Mouse (Mus musculus) embryonic facial prominence, embryonic 15.5 days (tissue): ENCODE results near the gene 3110082I17Rik. TPM values are rescaled to one million over a fixed set of nuclear protein-coding genes. Genes with fewer than 3 reads are reported as not detected.
A peak's percentile ranks its signal among the peaks of the same experiment; 100 is the strongest.

Experiments
- ATAC-seq: fragments of 200-750 bp; cut with Nextera tagmentation; 2 replicates; pipeline ENCODE4 v1.8.0; 2017; ENCODE audit warnings: low read depth, moderate TSS enrichment; ENCODE audit not compliant: insufficient number of reproducible peaks, low FRiP score, low TSS enrichment
- H3K27ac ChIP-seq: fragments of 300-500 bp; sonication (generic); replicated peaks from 2 replicates; pipeline ENCODE4 v1.5.1; 2015; ENCODE audit warnings: mild to moderate bottlenecking, inconsistent platforms
- H3K27me3 ChIP-seq: fragments of 300-500 bp; sonication (generic); 2 replicates; pipeline ENCODE4 v1.6.1; 2015; ENCODE audit warnings: inconsistent platforms
- H3K36me3 ChIP-seq: fragments of 300-500 bp; sonication (generic); 2 replicates; pipeline ENCODE4 v1.6.1; 2015; ENCODE audit warnings: mild to moderate bottlenecking, inconsistent platforms
- H3K4me1 ChIP-seq: fragments of 300-500 bp; sonication (generic); 2 replicates; pipeline ENCODE4 v1.6.1; 2015; ENCODE audit warnings: inconsistent platforms
- H3K4me2 ChIP-seq: fragments of 300-500 bp; sonication (generic); replicated peaks from 2 replicates; pipeline ENCODE4 v1.6.1; 2015; ENCODE audit warnings: mild to moderate bottlenecking, inconsistent platforms
- H3K4me3 ChIP-seq: fragments of 300-500 bp; sonication (generic); replicated peaks from 2 replicates; pipeline ENCODE4 v1.5.1; 2015; ENCODE audit warnings: mild to moderate bottlenecking, inconsistent platforms
- H3K9ac ChIP-seq: fragments of 300-500 bp; sonication (generic); 2 replicates; pipeline ENCODE4 v1.6.1; 2015; ENCODE audit warnings: inconsistent platforms
- H3K9me3 ChIP-seq: fragments of 300-500 bp; sonication (generic); replicated peaks from 2 replicates; pipeline ENCODE4 v1.6.1; 2016; ENCODE audit warnings: inconsistent platforms
- WGBS: fragments of 180-500 bp; shearing (Covaris S2); methylation state at CpG from one replicate; pipeline ENCODE4 v1.1.7; 2015; 5-methylcytosine and 5-hydroxymethylcytosine counted together
- polyA plus RNA-seq: library from polyadenylated mRNA; unstranded; fragments of >200 nt; fragmentation: Nextera tagmentation; extraction: Ambion mirVana; gene quantifications from 2 replicates; pipeline ENCODE4 v1.2.1, GENCODE M21; 2015

3110082I17Rik gene
- polyA plus RNA-seq, 1 experiment from 2014 or later, result 35.8 TPM

GRCm38 (mm10) chr5:139364260-139364910, 95.9 kb downstream of the 3110082I17Rik start:
- no peaks in the 10 kb centered on the region for H3K9me3 ChIP-seq
- peak overlapping the region; percentile 71 for H3K27ac ChIP-seq
- no peaks in the 10 kb centered on the region for H3K27me3 ChIP-seq
- peaks cover 16% of the 10 kb centered on the region for H3K4me1 ChIP-seq
- H3K9ac ChIP-seq, result no peak overlapping the region
- peaks cover 2% of the 10 kb centered on the region; the same call in 1 of the 2 replicates for H3K36me3 ChIP-seq
- 14% methylated on average over 12 of the region's 12 CpGs for WGBS
- peak; percentile 55 for ATAC-seq
- H3K4me3 ChIP-seq, result no peak overlapping the region; the same call in 1 of the 2 replicates
- peak overlapping the region; percentile 45 for H3K4me2 ChIP-seq

DNA sequence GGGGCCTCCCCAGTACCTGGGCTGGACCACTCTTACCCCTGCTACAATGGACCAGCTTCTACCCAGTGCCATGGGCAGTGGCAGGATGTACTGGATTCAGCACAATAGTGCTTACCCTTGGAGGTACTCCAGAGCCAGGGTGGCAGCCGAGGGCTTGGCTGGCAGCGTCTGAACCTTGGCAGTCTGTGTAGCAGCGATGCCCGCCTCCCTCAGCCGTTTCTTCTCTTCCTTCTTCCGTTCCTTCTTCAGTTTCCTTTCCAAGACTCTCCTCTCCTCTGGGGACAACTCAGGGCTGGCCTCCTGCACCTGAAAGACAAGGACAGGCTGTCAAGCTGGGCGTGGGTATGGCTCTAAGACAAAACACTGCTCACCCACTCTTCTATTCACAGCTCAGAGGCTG, 96.5 kb downstream of the 3110082I17Rik start:
- H3K4me1 ChIP-seq, result peaks cover 16% of the 10 kb centered on the region
- no peak overlapping the region for H3K27ac ChIP-seq
- H3K4me3 ChIP-seq, result no peak overlapping the region
- no peak overlapping the region for H3K9ac ChIP-seq
- H3K9me3 ChIP-seq, result no peaks in the 10 kb centered on the region
- 61% methylated on average over 7 of the region's 7 CpGs for WGBS
- no peak for ATAC-seq
- peaks cover 2% of the 10 kb centered on the region; the same call in 1 of the 2 replicates for H3K36me3 ChIP-seq
- no peaks in the 10 kb centered on the region for H3K27me3 ChIP-seq
- H3K4me2 ChIP-seq, result peak overlapping the region; percentile 45; the same call in 1 of the 2 replicates

GRCm38 (mm10) chr5:139359244-139359643, 101.1 kb downstream of the 3110082I17Rik start:
- Histone ChIP-seq H3K36me3 (peaks cover 2% of the 10 kb centered on the region; the same call in 1 of the 2 replicates), H3K27ac (no peak overlapping the region), H3K4me2 (no peak overlapping the region), H3K4me3 (no peak overlapping the region), H3K9ac (no peak overlapping the region), H3K9me3 (no peaks in the 10 kb centered on the region), H3K27me3 (no peaks in the 10 kb centered on the region), H3K4me1 (peaks cover 15% of the 10 kb centered on the region)
- WGBS, result 90% methylated on average over 5 of the region's 5 CpGs
- no peak for ATAC-seq

DNA sequence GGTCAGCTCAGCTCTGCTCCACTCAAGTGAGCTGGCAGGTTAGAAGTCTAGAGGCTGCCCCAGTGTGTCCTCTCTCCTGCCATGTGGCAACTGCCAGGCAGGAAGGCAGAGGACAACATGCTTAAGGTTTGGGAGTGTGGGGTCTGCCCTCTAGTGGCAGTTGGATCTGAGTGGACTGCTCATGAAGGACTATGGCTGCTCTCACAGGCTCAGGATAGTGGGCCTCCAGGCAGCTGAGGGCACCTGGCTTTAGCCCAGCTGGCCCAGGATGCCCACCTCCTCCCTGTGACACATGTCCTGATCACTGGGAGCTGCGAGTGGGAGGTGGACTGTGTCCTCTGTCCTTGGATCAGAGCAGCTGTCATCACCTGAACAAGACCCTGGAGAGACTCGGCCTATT, 101.7 kb downstream of the 3110082I17Rik start:
- H3K4me1 ChIP-seq, result peaks cover 15% of the 10 kb centered on the region
- no peak overlapping the region for H3K4me3 ChIP-seq
- H3K9me3 ChIP-seq, result no peaks in the 10 kb centered on the region
- H3K36me3 ChIP-seq, result peaks cover 2% of the 10 kb centered on the region; the same call in 1 of the 2 replicates
- 73% methylated on average over 2 of the region's 2 CpGs for WGBS
- H3K4me2 ChIP-seq, result no peak overlapping the region
- no peak overlapping the region for H3K9ac ChIP-seq
- no peak overlapping the region for H3K27ac ChIP-seq
- no peaks in the 10 kb centered on the region for H3K27me3 ChIP-seq
- no peak for ATAC-seq

DNA sequence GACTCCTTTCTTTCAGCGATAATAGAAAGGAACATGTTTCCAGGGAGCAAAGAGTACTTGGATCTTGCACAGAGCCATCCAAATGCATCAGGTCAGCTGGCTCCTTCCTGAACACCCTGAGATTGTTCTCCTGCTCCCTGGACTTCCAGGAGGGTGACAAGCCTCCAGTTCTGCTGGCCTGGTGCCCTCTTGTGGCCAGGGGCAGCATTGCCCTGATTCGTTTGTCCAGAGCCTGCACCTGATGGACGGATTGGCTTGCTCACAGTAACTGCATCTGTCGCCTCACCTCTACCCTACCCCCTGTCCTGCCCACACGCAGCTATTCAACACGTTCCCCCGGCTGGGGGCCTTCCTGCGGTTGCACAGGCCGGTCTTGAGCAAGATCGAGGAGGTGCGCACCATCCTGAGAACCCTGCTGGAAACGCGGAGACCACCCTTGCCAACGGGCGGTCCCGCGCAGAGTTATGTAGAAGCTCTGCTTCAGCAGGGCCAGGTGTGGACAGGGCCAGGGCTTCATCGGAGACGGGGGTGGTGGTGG, 105.0 kb downstream of the 3110082I17Rik start:
- no peaks in the 10 kb centered on the region for H3K27me3 ChIP-seq
- 38% methylated on average over 19 of the region's 19 CpGs for WGBS
- no peaks in the 10 kb centered on the region; the same call in 1 of the 2 replicates for H3K36me3 ChIP-seq
- H3K4me2 ChIP-seq, result no peak overlapping the region
- ATAC-seq, result no peak
- peaks cover 43% of the 10 kb centered on the region for H3K4me1 ChIP-seq
- H3K9me3 ChIP-seq, result no peaks in the 10 kb centered on the region
- H3K27ac ChIP-seq, result no peak overlapping the region
- H3K9ac ChIP-seq, result no peak overlapping the region
- no peak overlapping the region for H3K4me3 ChIP-seq

GRCm38 (mm10) chr5:139353946-139354345, 106.4 kb downstream of the 3110082I17Rik start:
- Histone ChIP-seq H3K27me3 (no peaks in the 10 kb centered on the region), H3K4me3 (peak overlapping the region; percentile 33), H3K4me1 (peaks cover 52% of the 10 kb centered on the region), H3K4me2 (peak overlapping the region; percentile 34), H3K9ac (no peak overlapping the region), H3K36me3 (no peaks in the 10 kb centered on the region; the same call in 1 of the 2 replicates), H3K27ac (peak overlapping the region; percentile 79; the same call in 1 of the 2 replicates), H3K9me3 (no peaks in the 10 kb centered on the region)
- 73% methylated on average over 11 of the region's 11 CpGs for WGBS
- no peak for ATAC-seq

DNA sequence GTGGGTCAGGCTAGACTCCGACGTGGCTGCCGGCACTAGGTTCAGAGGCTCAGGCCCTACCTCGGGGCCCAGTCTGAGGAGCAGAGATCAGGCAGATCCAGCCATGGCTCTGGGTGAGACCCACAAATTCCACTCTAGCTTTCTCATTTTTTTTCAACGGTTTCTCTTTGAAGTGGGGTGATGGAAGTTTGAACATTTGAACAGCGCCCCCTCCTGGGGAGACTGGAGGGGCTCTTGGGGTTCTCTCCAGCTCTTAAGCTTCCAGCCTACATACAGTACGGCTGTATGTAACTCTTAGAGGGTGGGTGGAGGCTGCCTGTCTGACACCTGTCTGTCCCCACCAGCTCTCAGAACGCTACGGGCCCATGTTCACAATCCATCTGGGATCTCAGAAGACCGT, 106.8 kb downstream of the 3110082I17Rik start:
- 51% methylated on average over 10 of the region's 10 CpGs for WGBS
- Histone ChIP-seq H3K27me3 (no peaks in the 10 kb centered on the region), H3K4me3 (peak overlapping the region; percentile 33), H3K27ac (peak overlapping the region; percentile 79), H3K9ac (no peak overlapping the region), H3K4me2 (peak overlapping the region; percentile 34), H3K4me1 (peaks cover 52% of the 10 kb centered on the region), H3K9me3 (no peaks in the 10 kb centered on the region), H3K36me3 (no peaks in the 10 kb centered on the region; the same call in 1 of the 2 replicates)
- no peak for ATAC-seq

GRCm38 (mm10) chr5:139352317-139352716, 108.0 kb downstream of the 3110082I17Rik start, which contains the start of gene Cyp2w1:
Cyp2w1 (plus strand) TSS chr5:139352617.
- Histone ChIP-seq H3K4me1 (peaks cover 52% of the 10 kb centered on the region), H3K9ac (no peak within 1 kb of the TSS), H3K27ac (peak within 1 kb of the TSS; percentile 88), H3K9me3 (no peaks in the 10 kb centered on the region), H3K4me2 (peak within 1 kb of the TSS; percentile 37), H3K36me3 (no peaks in the 10 kb centered on the region), H3K4me3 (peak within 1 kb of the TSS; percentile 33), H3K27me3 (no peaks in the 10 kb centered on the region)
- 41% methylated on average over 6 of the region's 6 CpGs for WGBS
- no peak for ATAC-seq

GRCm38 (mm10) chr5:139351628-139352027, 108.7 kb downstream of the 3110082I17Rik start:
- WGBS, result 15% methylated on average over 8 of the region's 8 CpGs
- H3K9me3 ChIP-seq, result no peaks in the 10 kb centered on the region
- H3K4me2 ChIP-seq, result peak overlapping the region; percentile 37
- peak overlapping the region; percentile 88 for H3K27ac ChIP-seq
- peak overlapping the region; percentile 10; the same call in 1 of the 2 replicates for H3K4me3 ChIP-seq
- H3K36me3 ChIP-seq, result no peaks in the 10 kb centered on the region
- no peaks in the 10 kb centered on the region for H3K27me3 ChIP-seq
- ATAC-seq, result peak; percentile 40
- no peak overlapping the region for H3K9ac ChIP-seq
- H3K4me1 ChIP-seq, result peaks cover 56% of the 10 kb centered on the region

DNA sequence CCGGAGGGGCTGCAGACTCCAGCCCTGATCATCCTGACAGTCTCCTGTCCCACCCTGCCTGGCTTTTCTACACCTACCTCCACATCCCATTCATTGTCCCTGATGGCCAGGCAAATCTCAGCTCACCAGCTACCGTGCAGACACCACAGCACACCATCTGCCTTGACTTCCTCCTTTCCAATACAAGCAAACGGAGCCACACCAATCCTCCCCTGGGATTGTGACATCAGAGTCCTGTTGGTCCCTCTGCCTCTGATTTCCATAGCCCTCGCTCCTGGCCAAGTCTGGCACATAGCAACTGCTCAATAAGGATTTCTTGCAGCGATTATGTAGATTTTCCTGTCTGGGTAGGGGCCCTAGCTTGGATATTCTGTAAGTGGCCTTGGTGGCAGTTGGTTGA, 109.2 kb downstream of the 3110082I17Rik start, which contains the start of gene Cox19:
Cox19 (minus strand) TSS at position 285 of the 400 bp plus-strand sequence.
- Histone ChIP-seq H3K4me2 (peak within 1 kb of the TSS; percentile 37), H3K9ac (no peak within 1 kb of the TSS), H3K9me3 (no peaks in the 10 kb centered on the region), H3K36me3 (no peaks in the 10 kb centered on the region), H3K27ac (peak within 1 kb of the TSS; percentile 88), H3K4me3 (peak within 1 kb of the TSS; percentile 10; the same call in 1 of the 2 replicates), H3K4me1 (peaks cover 58% of the 10 kb centered on the region), H3K27me3 (no peaks in the 10 kb centered on the region)
- no peak for ATAC-seq
- 38% methylated on average over 5 of the region's 5 CpGs for WGBS

GRCm38 (mm10) chr5:139349713-139350112, 110.6 kb downstream of the 3110082I17Rik start:
- H3K27ac ChIP-seq, result peak overlapping the region; percentile 74
- H3K4me1 ChIP-seq, result peaks cover 58% of the 10 kb centered on the region
- no peak for ATAC-seq
- no peaks in the 10 kb centered on the region for H3K36me3 ChIP-seq
- H3K4me2 ChIP-seq, result 0 out of 2 replicates have a peak overlapping the region, but pooled peaks have one; percentile 10
- no peak overlapping the region for H3K9ac ChIP-seq
- H3K27me3 ChIP-seq, result no peaks in the 10 kb centered on the region
- H3K9me3 ChIP-seq, result no peaks in the 10 kb centered on the region
- no peak overlapping the region for H3K4me3 ChIP-seq
- 48% methylated on average over 6 of the region's 6 CpGs for WGBS
